ENCODE assay signal across 15 mouse cellular contexts in the genomic region with DNA sequence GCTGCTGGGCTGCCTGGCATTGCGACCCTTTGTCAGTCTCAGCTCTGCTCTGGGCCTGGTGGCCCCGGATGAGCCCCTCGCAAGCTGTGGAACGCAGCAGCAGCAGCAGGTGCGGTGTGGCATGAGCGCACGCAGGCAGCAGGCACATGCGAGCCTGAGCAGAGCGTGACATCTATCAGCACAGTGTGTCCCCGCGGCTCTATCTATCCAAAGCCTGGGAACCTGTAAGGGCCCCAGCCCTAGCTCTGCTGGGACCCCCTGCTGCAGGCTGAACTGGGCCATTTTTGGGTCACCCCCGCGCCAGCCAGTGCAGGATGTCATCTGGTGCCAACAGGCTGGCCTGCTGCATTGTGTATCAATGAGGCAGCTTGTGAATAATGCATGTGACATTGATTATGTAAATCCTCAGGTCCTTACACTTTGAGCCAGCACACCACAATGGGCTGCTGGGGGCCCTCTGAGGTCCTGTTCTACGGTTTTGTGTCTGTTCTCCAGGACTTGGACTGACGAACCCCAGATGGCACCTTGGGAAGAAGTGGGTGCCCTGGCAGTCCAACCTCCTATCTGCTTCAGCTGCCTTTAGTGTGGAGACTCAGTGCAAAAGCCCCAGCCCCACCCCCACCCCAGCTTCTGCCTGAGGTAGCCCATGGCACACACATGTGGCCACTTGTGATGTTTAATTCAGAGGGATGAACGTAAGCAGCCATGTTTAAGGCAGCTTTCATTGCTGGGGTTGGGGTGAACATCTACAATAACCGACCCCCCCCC. TPM values are rescaled to one million over a fixed set of nuclear protein-coding genes. Genes with fewer than 3 reads are reported as not detected.
DNase-seq lines count a peak whose midpoint lies in the region; ATAC-seq lines count a peak whose summit lies in the region.
"Had no signal": no experiment of that assay in that cellular context is flagged by ENCODE, and none has a peak within 500 bp of the region (broad histone marks: within the 10 kb centered on the region; RNA-seq: fewer than 3 reads in every experiment).

No protein-coding gene starts in this region.

- WGBS in kidney, embryonic 15.5 days = 67% methylated on average over 17 of the region's 17 CpGs
- 53% methylated on average over 17 of the region's 17 CpGs for WGBS in embryonic facial prominence, embryonic 14.5 days
- 24% methylated on average over 17 of the region's 17 CpGs for WGBS in hindbrain, embryonic 15.5 days
- 18% methylated on average over 17 of the region's 17 CpGs for WGBS in neural tube, embryonic 13.5 days

- H3K4me2 ChIP-seq in kidney, embryonic 15.5 days = no peak overlapping the region
- H3K4me2 ChIP-seq in embryonic facial prominence, embryonic 14.5 days (ENCODE audit: low read depth, low read length) = no peak overlapping the region
- peak overlapping the region; percentile 20 for H3K4me2 ChIP-seq in hindbrain, embryonic 15.5 days
- H3K4me2 ChIP-seq in neural tube, embryonic 13.5 days = peak overlapping the region; percentile 25
- H3K4me2 ChIP-seq: heart, embryonic 11.5 days; intestine, embryonic 15.5 days had no signal

- no peaks in the 10 kb centered on the region for H3K9me3 ChIP-seq in kidney, embryonic 15.5 days (replicated peaks)
- no peaks in the 10 kb centered on the region for H3K9me3 ChIP-seq in embryonic facial prominence, embryonic 14.5 days (ENCODE audit: control insufficient read depth, low read length)
- H3K9me3 ChIP-seq in hindbrain, embryonic 15.5 days = no peaks in the 10 kb centered on the region
- H3K9me3 ChIP-seq in neural tube, embryonic 13.5 days = no peaks in the 10 kb centered on the region
- H3K9me3 ChIP-seq: intestine, embryonic 15.5 days had no signal

- no peaks in the 10 kb centered on the region for H3K27me3 ChIP-seq in kidney, embryonic 15.5 days
- no peaks in the 10 kb centered on the region for H3K27me3 ChIP-seq in embryonic facial prominence, embryonic 14.5 days (replicated peaks; ENCODE audit: control insufficient read depth, insufficient read depth, low read length)
- no peaks in the 10 kb centered on the region for H3K27me3 ChIP-seq in hindbrain, embryonic 15.5 days
- H3K27me3 ChIP-seq in neural tube, embryonic 13.5 days = no peaks in the 10 kb centered on the region
- H3K27me3 ChIP-seq: intestine, embryonic 15.5 days; Patski had no signal

- H3K4me3 ChIP-seq in kidney, embryonic 15.5 days (replicated peaks) = no peak overlapping the region
- H3K4me3 ChIP-seq in embryonic facial prominence, embryonic 14.5 days (ENCODE audit: low read depth, low read length) = no peak overlapping the region
- no peak overlapping the region for H3K4me3 ChIP-seq in hindbrain, embryonic 15.5 days
- no peak overlapping the region for H3K4me3 ChIP-seq in neural tube, embryonic 13.5 days
- H3K4me3 ChIP-seq: intestine, embryonic 15.5 days had no signal

- no peak for DNase-seq in kidney, adult 8-10 months
- DNase-seq in embryonic facial prominence, embryonic 14.5 days (ENCODE audit: low spot score) = no peak
- no peak for DNase-seq in testis, postnatal 14 days (ENCODE audit: low spot score)
- DNase-seq in urinary bladder, adult 18-20 months (ENCODE audit: low spot score in 2 of 2) = no peak
- no peak for DNase-seq in spleen, postnatal 4 days (ENCODE audit: low spot score in 2 of 2)
- DNase-seq: cerebellum, postnatal 36 days; layer of hippocampus, adult 9-11 months had no signal

- peaks cover 14% of the 10 kb centered on the region for H3K4me1 ChIP-seq in kidney, embryonic 15.5 days
- peaks cover 10% of the 10 kb centered on the region for H3K4me1 ChIP-seq in embryonic facial prominence, embryonic 14.5 days (ENCODE audit: control insufficient read depth, insufficient read depth, low read length)
- H3K4me1 ChIP-seq in hindbrain, embryonic 15.5 days (replicated peaks) = peaks cover 53% of the 10 kb centered on the region
- peaks cover 65% of the 10 kb centered on the region for H3K4me1 ChIP-seq in neural tube, embryonic 13.5 days (replicated peaks)

- peak; percentile 16; the same call in 1 of the 2 replicates for ATAC-seq in kidney, embryonic 15.5 days (replicated peaks; ENCODE audit: low FRiP score)
- ATAC-seq in embryonic facial prominence, embryonic 14.5 days (ENCODE audit: low read depth) = no peak
- peak; percentile 77 for ATAC-seq in hindbrain, embryonic 15.5 days (ENCODE audit: low FRiP score, low read depth)
- ATAC-seq in neural tube, embryonic 13.5 days (ENCODE audit: low read depth) = peak; percentile 74
- ATAC-seq: Patski had no signal

- H3K9ac ChIP-seq in kidney, embryonic 15.5 days = no peak overlapping the region
- H3K9ac ChIP-seq in embryonic facial prominence, embryonic 14.5 days (ENCODE audit: low read depth, low read length) = 0 out of 2 replicates have a peak overlapping the region, but pooled peaks have one; percentile 5
- H3K9ac ChIP-seq in hindbrain, embryonic 15.5 days = peak overlapping the region; percentile 6
- H3K9ac ChIP-seq in neural tube, embryonic 13.5 days = peak overlapping the region; percentile 46
- H3K9ac ChIP-seq: intestine, embryonic 15.5 days had no signal

- no peak overlapping the region for H3K27ac ChIP-seq in kidney, embryonic 15.5 days
- no peak overlapping the region for H3K27ac ChIP-seq in embryonic facial prominence, embryonic 14.5 days (replicated peaks; ENCODE audit: low read depth, low read length)
- peak overlapping the region; percentile 75 for H3K27ac ChIP-seq in hindbrain, embryonic 15.5 days (replicated peaks)
- H3K27ac ChIP-seq in neural tube, embryonic 13.5 days (replicated peaks) = peak overlapping the region; percentile 90
- H3K27ac ChIP-seq: intestine, embryonic 15.5 days had no signal

- no peaks in the 10 kb centered on the region for H3K36me3 ChIP-seq in kidney, embryonic 15.5 days
- H3K36me3 ChIP-seq in embryonic facial prominence, embryonic 14.5 days (ENCODE audit: control insufficient read depth, insufficient read depth, low read length) = no peaks in the 10 kb centered on the region
- H3K36me3 ChIP-seq in hindbrain, embryonic 15.5 days = no peaks in the 10 kb centered on the region
- no peaks in the 10 kb centered on the region for H3K36me3 ChIP-seq in neural tube, embryonic 13.5 days
- H3K36me3 ChIP-seq: intestine, embryonic 15.5 days had no signal

RNA-seq across cellular contexts. Expression of a gene that starts 27.2 kb away (rescaled TPM):
- polyA plus RNA-seq in kidney, embryonic 15.5 days (2015; fragmentation: Nextera tagmentation; extraction: Ambion mirVana) = 53.9 and 56.7 TPM in 2 replicates
- polyA plus RNA-seq in embryonic facial prominence, embryonic 14.5 days (2014; fragmentation: Nextera tagmentation; extraction: Ambion mirVana) = 61.6 and 62.1 TPM in 2 replicates
- 77.8 and 83.5 TPM in 2 replicates for polyA plus RNA-seq in hindbrain, embryonic 15.5 days (2015; fragmentation: Nextera tagmentation; extraction: Ambion mirVana)
- 65.7 and 67.1 TPM in 2 replicates for polyA plus RNA-seq in neural tube, embryonic 13.5 days (2015; fragmentation: Nextera tagmentation; extraction: Ambion mirVana)

RNA-seq across cellular contexts. Expression of a gene that starts 55.7 kb away (rescaled TPM):
- polyA plus RNA-seq in kidney, embryonic 15.5 days (2015; fragmentation: Nextera tagmentation; extraction: Ambion mirVana) = not detected in 2 replicates
- not detected in 2 replicates for polyA plus RNA-seq in embryonic facial prominence, embryonic 14.5 days (2014; fragmentation: Nextera tagmentation; extraction: Ambion mirVana)
- not detected in 2 replicates for polyA plus RNA-seq in hindbrain, embryonic 15.5 days (2015; fragmentation: Nextera tagmentation; extraction: Ambion mirVana)
- polyA plus RNA-seq in neural tube, embryonic 13.5 days (2015; fragmentation: Nextera tagmentation; extraction: Ambion mirVana) = not detected in 2 replicates
- polyA plus RNA-seq: heart, embryonic 11.5 days; liver, embryonic 16.5 days; Patski; stomach, embryonic 14.5 days had no signal

Comparison
In these comparisons a context has a peak if more than half of its experiments do, and no peak if none do; other contexts are left out.
1. H3K27ac ChIP-seq: peak in hindbrain, embryonic 15.5 days (single experiment) and neural tube, embryonic 13.5 days (single experiment); none in kidney, embryonic 15.5 days (single experiment) and embryonic facial prominence, embryonic 14.5 days (single experiment).
2. H3K4me2 ChIP-seq: peak in hindbrain, embryonic 15.5 days (single experiment) and neural tube, embryonic 13.5 days (single experiment); none in kidney, embryonic 15.5 days (single experiment) and embryonic facial prominence, embryonic 14.5 days (single experiment).